Mouse (Mus musculus): ENCODE measurements around the gene Vapa. TPM values are rescaled to one million over a fixed set of nuclear protein-coding genes. Genes with fewer than 3 reads are reported as not detected.
A peak's percentile ranks its signal among the peaks of the same experiment; 100 is the strongest.
"Not testable (repeated sequence)": the region's sequence is repeated elsewhere in the genome, so short reads cannot be mapped to it uniquely, and the experiment has no call there.

The Vapa gene
- 132 and 134 TPM in 2 replicates for total RNA-seq (2021)
- long read RNA-seq, experiment 1, transcript Vapa-201 (6 exons, 3,369 nt): major isoform, 428 of 455 reads
- long read RNA-seq, experiment 1, partial matches to known transcripts: 8 of 455 reads
- long read RNA-seq, experiment 1, other reads (novel, unspliced or antisense): 19 of 455 reads
- long read RNA-seq, experiment 2, transcript Vapa-201 (6 exons, 3,369 nt): major isoform, 279 of 300 reads
- long read RNA-seq, experiment 2, partial matches to known transcripts: 2 of 300 reads
- long read RNA-seq, experiment 2, other reads (novel, unspliced or antisense): 19 of 300 reads

GRCm38 (mm10) chr17:65613463-65614412 is at the start of gene Vapa:
Gene Vapa, minus strand, starts transcription at chr17:65613555.
- DNase-seq: peak; percentile 100

- no peak for DNase-seq
These were observed 49.3 kb upstream of the Vapa start for GRCm38 (mm10) chr17:65662662-65663061.

GRCm38 (mm10) chr17:65658416-65658815 is 45.1 kb upstream of the Vapa start:
- DNase-seq: no peak

GRCm38 (mm10) chr17:65657958-65658357 is 44.6 kb upstream of the Vapa start:
- DNase-seq: no peak

GRCm38 (mm10) chr17:65656731-65657130 is 43.4 kb upstream of the Vapa start:
- no peak for DNase-seq

GRCm38 (mm10) chr17:65656076-65656475 is 42.7 kb upstream of the Vapa start:
- DNase-seq: no peak

- no peak for DNase-seq
These were observed 42.3 kb upstream of the Vapa start for GRCm38 (mm10) chr17:65655608-65656007.

- no peak for DNase-seq
These were observed 37.2 kb upstream of the Vapa start for GRCm38 (mm10) chr17:65650598-65650997.

- peak; percentile 28 for DNase-seq
These were observed 35.8 kb upstream of the Vapa start for GRCm38 (mm10) chr17:65649175-65649493.

- peak; percentile 80 for DNase-seq
These were observed 35.2 kb upstream of the Vapa start for GRCm38 (mm10) chr17:65648371-65649174.

- DNase-seq: peak; percentile 34
These were observed 34.6 kb upstream of the Vapa start for GRCm38 (mm10) chr17:65647961-65648360.

GRCm38 (mm10) chr17:65647226-65647625 is 33.9 kb upstream of the Vapa start:
- peak; percentile 83 for DNase-seq

GRCm38 (mm10) chr17:65643579-65643978 is 30.2 kb upstream of the Vapa start:
- DNase-seq: no peak

GRCm38 (mm10) chr17:65643051-65643521 is 29.7 kb upstream of the Vapa start:
- no peak for DNase-seq

- DNase-seq: no peak
These were observed 29.2 kb upstream of the Vapa start for GRCm38 (mm10) chr17:65642578-65642991.

GRCm38 (mm10) chr17:65641734-65642218 is 28.4 kb upstream of the Vapa start, which contains the start of gene Txndc2:
Gene Txndc2, minus strand, starts transcription at chr17:65642168.
- no peak for DNase-seq

GRCm38 (mm10) chr17:65639144-65639543 is 25.8 kb upstream of the Vapa start:
- no peak for DNase-seq

- DNase-seq: peak; percentile 24
These were observed 22.5 kb upstream of the Vapa start for GRCm38 (mm10) chr17:65635715-65636360.

GRCm38 (mm10) chr17:65629943-65630342 is 16.6 kb upstream of the Vapa start:
- no peak for DNase-seq

GRCm38 (mm10) chr17:65628823-65629532 is 15.6 kb upstream of the Vapa start:
- DNase-seq: not testable (repeated sequence)

GRCm38 (mm10) chr17:65626301-65626700 is 12.9 kb upstream of the Vapa start:
- no peak for DNase-seq

Data from adrenal gland, postnatal 14 days (tissue).